Mouse (Mus musculus) embryo, embryonic 11 days (tissue): Measurements from ENCODE around the gene Sf3b5.
"Not testable (repeated sequence)": the region's sequence is repeated elsewhere in the genome, so short reads cannot be mapped to it uniquely, and the experiment has no call there.

Experiments
- DNase-seq: peaks from one replicate; pipeline ENCODE4 v3.0.0-alpha.2; 2015

Gene Sf3b5

DNA sequence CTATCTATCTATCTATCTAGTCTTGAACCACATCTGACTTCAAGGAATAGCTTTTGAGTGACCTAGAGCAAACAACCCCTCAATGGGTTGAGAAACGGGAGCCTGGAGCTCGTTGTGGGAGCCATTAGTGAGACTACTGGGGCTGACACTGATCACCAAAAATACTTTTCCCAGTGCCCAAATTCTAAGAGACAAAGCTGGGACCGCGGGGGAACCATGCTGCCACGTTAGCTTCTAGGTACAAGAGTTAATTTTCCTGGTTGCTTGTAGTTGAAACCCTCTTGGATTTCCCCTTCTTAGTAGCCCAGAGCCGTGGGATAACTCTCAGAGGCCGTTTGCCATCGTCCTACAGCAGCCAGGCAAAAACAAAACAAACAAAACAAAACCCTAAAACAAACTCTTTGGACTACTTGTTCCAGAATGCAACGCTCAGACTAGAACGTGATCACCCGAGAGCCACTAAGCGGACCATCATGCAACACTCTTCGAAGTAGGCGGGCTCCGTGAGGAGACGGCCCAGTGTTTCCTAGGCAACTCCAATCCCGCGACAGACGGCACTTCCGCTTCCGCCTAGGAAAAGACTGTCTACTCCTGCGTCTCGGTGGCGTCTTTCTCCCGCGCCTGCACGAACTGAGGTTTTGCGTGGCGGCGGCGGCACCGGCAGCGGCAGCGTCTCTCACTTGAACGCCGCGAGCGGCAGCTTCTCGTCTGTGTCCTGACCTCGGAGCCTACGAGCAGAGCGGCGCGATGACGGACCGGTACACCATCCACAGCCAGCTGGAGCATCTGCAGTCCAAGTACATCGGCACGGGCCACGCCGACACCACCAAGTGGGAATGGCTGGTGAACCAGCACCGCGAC, 3.0 kb downstream of the Sf3b5 start:
- peak; percentile 98 for DNase-seq

- no peak for DNase-seq
These were observed 3.6 kb downstream of the Sf3b5 start for GRCm38 (mm10) chr10:13008737-13009121.

GRCm38 (mm10) chr10:13014026-13014425, 8.9 kb downstream of the Sf3b5 start:
- DNase-seq = no peak

DNA sequence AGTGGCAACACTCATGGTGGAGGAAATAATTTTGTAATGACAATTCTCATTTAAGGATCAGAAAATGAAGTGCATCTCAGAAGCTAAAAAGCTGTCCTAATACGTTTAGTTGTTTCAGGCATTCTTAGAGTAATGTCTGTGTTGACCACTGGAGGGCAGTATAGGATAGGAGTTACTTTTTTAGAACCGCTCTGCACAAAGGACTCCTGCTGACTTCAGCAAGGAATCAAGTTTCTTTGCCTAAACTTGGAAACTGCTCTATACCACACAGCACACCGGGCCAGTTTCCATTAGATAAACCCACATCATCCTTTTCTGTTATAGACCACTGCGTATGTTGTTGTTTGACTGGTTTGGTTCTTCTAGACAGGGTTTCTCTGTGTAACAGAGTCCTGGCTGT, 11.4 kb downstream of the Sf3b5 start:
- DNase-seq = peak; percentile 77

- DNase-seq = peak; percentile 67
These were observed 13.4 kb downstream of the Sf3b5 start for GRCm38 (mm10) chr10:13018510-13018909.

DNA sequence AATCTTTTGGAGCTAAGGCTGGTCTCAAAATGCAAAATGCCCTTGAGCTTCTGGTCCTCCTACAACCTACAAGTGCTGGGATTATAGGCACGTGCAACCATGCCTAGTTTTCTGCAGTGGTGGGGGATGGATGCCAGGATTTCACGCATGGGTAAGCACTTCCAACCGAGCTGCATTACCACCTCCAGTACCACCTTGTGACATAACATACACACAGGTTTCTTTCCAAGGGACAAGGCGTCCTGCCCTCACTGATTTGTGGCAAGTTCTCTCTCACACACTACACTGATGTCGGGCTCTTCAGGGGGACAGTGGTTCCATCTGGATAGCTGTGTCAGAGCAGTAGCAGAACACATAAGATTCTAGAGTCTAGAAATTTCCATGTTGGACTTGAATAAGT, 13.9 kb downstream of the Sf3b5 start:
- DNase-seq = no peak

DNA sequence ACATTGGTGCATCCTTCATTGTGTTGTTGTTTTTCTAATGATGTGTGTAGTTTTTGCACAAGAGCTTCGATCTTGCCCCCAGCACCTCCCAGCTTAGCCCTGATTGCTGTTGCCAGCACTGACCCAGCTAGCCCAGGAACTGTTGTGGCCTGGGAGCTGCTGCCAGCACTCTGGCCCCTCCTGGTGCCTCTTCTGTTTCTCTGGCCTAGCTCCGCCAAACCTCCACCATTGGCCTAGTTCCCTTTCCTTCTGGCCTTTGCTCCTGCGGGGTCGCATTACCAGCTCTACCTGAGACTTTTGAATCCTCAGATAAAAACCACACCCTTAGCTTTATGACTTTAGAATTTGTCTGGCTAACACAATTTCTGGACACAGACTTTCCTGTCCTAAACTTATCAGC, 17.0 kb downstream of the Sf3b5 start:
- no peak for DNase-seq

- not testable (repeated sequence) for DNase-seq
These were observed 18.8 kb downstream of the Sf3b5 start for GRCm38 (mm10) chr10:13023985-13024384.

GRCm38 (mm10) chr10:13027702-13028101, 22.6 kb downstream of the Sf3b5 start:
- no peak for DNase-seq

DNA sequence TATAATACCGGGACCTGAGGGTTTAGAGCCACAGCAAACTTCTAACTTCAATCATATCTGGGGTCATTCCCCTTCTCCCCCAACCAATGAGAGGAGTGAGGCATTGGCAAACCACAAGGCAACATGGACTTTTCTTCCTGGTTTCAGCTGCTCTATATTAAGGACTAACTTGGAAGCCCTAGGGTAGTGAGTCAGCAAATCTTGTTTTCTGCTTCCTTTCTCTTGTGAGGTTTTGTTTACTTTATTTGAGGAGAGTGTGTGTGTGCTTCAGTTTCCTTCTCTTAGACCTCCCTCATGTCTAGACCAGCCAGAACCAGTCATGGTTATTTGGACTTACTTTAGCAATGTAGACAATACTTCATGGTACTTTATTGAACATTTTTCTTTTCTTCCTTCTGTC, 23.1 kb downstream of the Sf3b5 start:
- DNase-seq = no peak

- no peak for DNase-seq
These were observed 24.3 kb downstream of the Sf3b5 start for GRCm38 (mm10) chr10:13029416-13029815.

GRCm38 (mm10) chr10:13035270-13035669, 30.1 kb downstream of the Sf3b5 start:
- no peak for DNase-seq

- DNase-seq = no peak
These were observed 34.6 kb downstream of the Sf3b5 start for GRCm38 (mm10) chr10:13039637-13040174.

GRCm38 (mm10) chr10:13044659-13045058, 39.5 kb downstream of the Sf3b5 start:
- no peak for DNase-seq

- no peak for DNase-seq
These were observed 42.7 kb downstream of the Sf3b5 start for GRCm38 (mm10) chr10:13047816-13048215.

DNA sequence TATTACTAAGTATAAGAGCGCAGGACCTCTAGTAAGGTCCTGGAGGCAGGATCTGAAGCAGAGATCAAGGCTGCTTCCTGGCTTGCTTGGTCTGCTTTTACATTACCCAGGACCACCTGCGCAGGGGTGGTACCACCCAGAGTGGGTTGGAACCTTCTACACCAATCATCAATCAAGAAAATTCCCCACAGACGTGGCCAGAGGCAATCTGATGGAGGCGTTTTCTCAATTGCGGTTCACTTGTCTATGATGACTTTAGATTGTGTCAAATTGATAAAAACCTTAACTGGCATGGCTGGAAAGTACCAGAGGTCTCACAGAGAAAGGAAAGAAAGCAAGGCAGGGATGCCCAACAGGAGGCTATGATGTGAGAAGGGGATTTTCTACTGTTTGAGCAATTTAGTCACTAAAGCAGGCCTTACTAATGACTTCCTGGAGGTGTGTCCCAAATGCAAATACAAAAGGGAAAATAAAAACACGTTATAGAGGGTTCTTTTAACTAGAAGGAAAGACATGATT, 51.8 kb downstream of the Sf3b5 start:
- DNase-seq = no peak
